Comparison of ENCODE assay signal across 11 mouse cellular contexts in genomic region chr7:107516704-107517410, GRCm38 (mm10). TPM values are rescaled to one million over a fixed set of nuclear protein-coding genes. Genes with fewer than 3 reads are reported as not detected.
DNase-seq lines count a peak whose midpoint lies in the region; ATAC-seq and TF ChIP-seq lines count a peak whose summit lies in the region.
"Had no signal": no experiment of that assay in that cellular context is flagged by ENCODE, and none has a peak within 500 bp of the region (broad histone marks: within the 10 kb centered on the region; RNA-seq: fewer than 3 reads in every experiment).

No protein-coding gene starts in this region.

- WGBS in neural tube, embryonic 12.5 days, result 62% methylated on average over 8 of the region's 8 CpGs
- 24% methylated on average over 8 of the region's 8 CpGs for WGBS in stomach, postnatal 0 days

- H3K9me3 ChIP-seq in neural tube, embryonic 12.5 days, result no peaks in the 10 kb centered on the region
- H3K9me3 ChIP-seq in stomach, postnatal 0 days (ENCODE audit: control insufficient read depth, low read length), result no peaks in the 10 kb centered on the region

- TF ChIP-seq EP300 in stomach, postnatal 0 days (optimal IDR thresholded peaks at IDR 0.05), result no peak

- peak; percentile 7 for DNase-seq in heart, postnatal 4 days
- no peak for DNase-seq in heart, postnatal 14 days
- no peak for DNase-seq in neural tube, embryonic 10.5 days (ENCODE audit: extremely low spot score, low spot score)
- DNase-seq in lung, postnatal 14 days, result peak; percentile 15
- DNase-seq in stomach, postnatal 0 days (ENCODE audit: low spot score), result peak; percentile 32
- DNase-seq in heart, postnatal 25 days (ENCODE audit: low spot score), result no peak
- no peak for DNase-seq in cerebellum, postnatal 36 days

- H3K4me1 ChIP-seq in neural tube, embryonic 12.5 days, result 0 out of 2 replicates have a peak, but pooled peaks cover 5% of the 10 kb centered on the region
- H3K4me1 ChIP-seq in stomach, postnatal 0 days (replicated peaks; ENCODE audit: control insufficient read depth, insufficient read depth), result no peaks in the 10 kb centered on the region

- no peaks in the 10 kb centered on the region for H3K27me3 ChIP-seq in neural tube, embryonic 12.5 days (replicated peaks)
- no peaks in the 10 kb centered on the region for H3K27me3 ChIP-seq in stomach, postnatal 0 days (ENCODE audit: control insufficient read depth, insufficient read depth, low read length)

- H3K4me2 ChIP-seq in neural tube, embryonic 12.5 days (replicated peaks), result no peak overlapping the region
- H3K4me2 ChIP-seq in stomach, postnatal 0 days (replicated peaks; ENCODE audit: low read depth), result no peak overlapping the region

- H3K36me3 ChIP-seq in neural tube, embryonic 12.5 days, result no peaks in the 10 kb centered on the region
- H3K36me3 ChIP-seq in stomach, postnatal 0 days (ENCODE audit: control insufficient read depth, insufficient read depth, low read length), result no peaks in the 10 kb centered on the region

- H3K27ac ChIP-seq in neural tube, embryonic 12.5 days, result no peak overlapping the region
- H3K27ac ChIP-seq in stomach, postnatal 0 days (replicated peaks), result no peak overlapping the region

- H3K9ac ChIP-seq in neural tube, embryonic 12.5 days, result no peak overlapping the region
- H3K9ac ChIP-seq in stomach, postnatal 0 days (ENCODE audit: low read length), result no peak overlapping the region

- no peak for TF ChIP-seq CTCF in stomach, postnatal 0 days (IDR thresholded peaks at IDR 0.05; ENCODE audit: low read depth)

- H3K4me3 ChIP-seq in neural tube, embryonic 12.5 days, result no peak overlapping the region
- H3K4me3 ChIP-seq in stomach, postnatal 0 days (ENCODE audit: low read depth, low read length), result no peak overlapping the region
- H3K4me3 ChIP-seq: erythroblast, embryonic 14.5 days had no signal

- ATAC-seq in neural tube, embryonic 12.5 days (ENCODE audit: low FRiP score, low read depth), result peak; percentile 56; the same call in 1 of the 2 replicates
- ATAC-seq in stomach, postnatal 0 days (ENCODE audit: low FRiP score, low TSS enrichment), result no peak

- intact Hi-C loops in heart, postnatal 14 days (cut with DNase I), result no loop called here
- intact Hi-C loops in heart, postnatal 25 days (cut with DNase I), result no loop called here

RNA-seq across cellular contexts. Expression of gene Olfml1, which starts 50.4 kb away (rescaled TPM):
- total RNA-seq in heart, postnatal 4 days (2021), result 1 to 10 TPM; 7.8 to 8.4 TPM
- 1 to 10 TPM; 5.6 to 9.0 TPM for total RNA-seq in heart, postnatal 14 days (2021)
- polyA plus RNA-seq in neural tube, embryonic 12.5 days (2016; fragmentation: Nextera tagmentation; extraction: Ambion mirVana), result 6.2 and 7.0 TPM in 2 replicates
- polyA plus RNA-seq in stomach, postnatal 0 days (2015; fragmentation: Nextera tagmentation; extraction: Ambion mirVana), result 10.2 and 11.0 TPM in 2 replicates
- 1 to 10 TPM; 5.2 to 5.4 TPM for total RNA-seq in heart, postnatal 25 days (2021)
- total RNA-seq: granulocyte monocyte progenitor cell, adult 5-6 weeks; megakaryocyte, adult 5-6 weeks had no signal
- polyA plus RNA-seq: erythroblast, embryonic 14.5 days had no signal

Comparison
In these comparisons a context has a peak if more than half of its experiments do, and no peak if none do; other contexts are left out.
1. DNase-seq: peak in heart, postnatal 4 days (single experiment), lung, postnatal 14 days (single experiment) and stomach, postnatal 0 days (single experiment); none in heart, postnatal 14 days (0 of 2), neural tube, embryonic 10.5 days (single experiment), heart, postnatal 25 days (single experiment) and cerebellum, postnatal 36 days (0 of 2).